Mouse (Mus musculus): Measurements from ENCODE around the gene Tmem205. TPM values are rescaled to one million over a fixed set of nuclear protein-coding genes. Genes with fewer than 3 reads are reported as not detected.

Gene Tmem205
- 37.0 and 37.5 TPM in 2 replicates for polyA plus RNA-seq (2016; fragmentation: Nextera tagmentation; extraction: Ambion mirVana)

DNA sequence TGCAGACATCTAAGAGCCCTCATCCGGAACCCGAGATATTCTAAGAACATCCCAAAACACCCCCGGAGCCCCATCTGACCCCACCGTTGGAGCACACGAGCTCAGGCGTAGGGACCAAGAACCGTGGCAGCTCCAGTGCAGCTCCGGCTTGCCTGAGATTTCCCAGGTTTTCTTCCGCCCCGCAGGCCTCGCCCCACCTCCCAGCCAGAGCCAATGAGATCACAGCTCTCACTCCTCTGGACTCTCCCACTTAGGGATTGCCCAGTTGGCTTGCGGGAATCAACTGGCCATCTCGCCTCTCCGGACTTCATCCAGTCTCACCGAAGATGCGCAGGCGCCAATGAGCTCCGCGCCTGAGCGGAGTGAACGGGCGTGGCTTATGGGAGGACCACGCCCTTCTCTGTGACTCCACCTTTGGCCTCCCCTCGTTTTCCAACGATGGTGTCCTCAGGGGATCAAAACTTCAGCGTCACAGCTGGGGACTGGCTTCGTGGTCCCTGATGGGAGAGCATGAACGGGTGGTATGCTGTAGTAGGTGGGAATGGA lies at the start of gene Tmem205, which contains the start of gene Ccdc159:
Gene Tmem205 (minus strand): TSS at position 349 of the 546 bp plus-strand sequence.
Gene Ccdc159 (plus strand): TSS at position 264 of the 546 bp plus-strand sequence.
- H3K9me3 ChIP-seq (replicated peaks), result no peaks in the 10 kb centered on the region
- peak; percentile 98 for ATAC-seq (ENCODE audit: low FRiP score)
- H3K27me3 ChIP-seq, result no peaks in the 10 kb centered on the region
- peak within 1 kb of the TSS; percentile 62 for H3K4me2 ChIP-seq (replicated peaks)
- H3K4me3 ChIP-seq, result peak within 1 kb of the TSS; percentile 53
- WGBS, result under 1% methylated on average over 28 of the region's 28 CpGs
- peak within 1 kb of the TSS; percentile 72 for H3K27ac ChIP-seq
- 0 out of 2 replicates have a peak, but pooled peaks cover 3% of the 10 kb centered on the region for H3K36me3 ChIP-seq
- peaks cover 11% of the 10 kb centered on the region for H3K4me1 ChIP-seq
- peak within 1 kb of the TSS; percentile 69 for H3K9ac ChIP-seq

DNA sequence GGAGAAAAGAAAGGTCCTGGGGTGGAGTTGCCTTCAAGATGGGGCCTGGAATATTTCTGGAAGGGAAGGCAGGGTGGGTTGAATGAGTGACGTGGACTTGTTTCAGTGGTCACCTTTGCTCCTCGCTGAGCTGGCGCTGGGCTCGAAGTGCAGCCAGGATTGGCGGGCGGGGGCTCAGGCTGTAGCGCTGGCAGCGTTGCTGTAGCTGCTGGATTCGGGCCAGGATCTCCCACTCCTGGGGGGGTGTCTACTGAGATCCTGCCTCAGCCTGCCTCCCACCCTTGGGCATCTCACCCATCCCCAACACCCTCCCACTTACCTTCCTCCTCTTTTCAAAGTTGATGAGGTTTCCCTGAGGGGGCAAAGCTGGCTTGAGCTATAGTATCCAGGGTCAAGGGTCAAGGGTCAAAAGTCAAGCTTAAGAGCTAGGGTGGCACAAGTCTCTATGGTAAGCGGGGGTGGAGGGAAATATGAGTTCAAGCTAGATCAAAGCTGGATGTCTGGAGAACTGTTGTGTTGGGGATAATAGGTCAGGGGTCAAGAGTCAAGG lies 49.3 kb upstream of the Tmem205 start:
- no peaks in the 10 kb centered on the region for H3K27me3 ChIP-seq
- no peaks in the 10 kb centered on the region for H3K9me3 ChIP-seq (replicated peaks)
- no peak overlapping the region for H3K27ac ChIP-seq
- no peak overlapping the region for H3K4me2 ChIP-seq (replicated peaks)
- no peak overlapping the region for H3K9ac ChIP-seq
- no peaks in the 10 kb centered on the region for H3K36me3 ChIP-seq
- no peak overlapping the region for H3K4me3 ChIP-seq
- WGBS, result 86% methylated on average over 10 of the region's 10 CpGs
- H3K4me1 ChIP-seq, result no peaks in the 10 kb centered on the region
- no peak for ATAC-seq (ENCODE audit: low FRiP score)

DNA sequence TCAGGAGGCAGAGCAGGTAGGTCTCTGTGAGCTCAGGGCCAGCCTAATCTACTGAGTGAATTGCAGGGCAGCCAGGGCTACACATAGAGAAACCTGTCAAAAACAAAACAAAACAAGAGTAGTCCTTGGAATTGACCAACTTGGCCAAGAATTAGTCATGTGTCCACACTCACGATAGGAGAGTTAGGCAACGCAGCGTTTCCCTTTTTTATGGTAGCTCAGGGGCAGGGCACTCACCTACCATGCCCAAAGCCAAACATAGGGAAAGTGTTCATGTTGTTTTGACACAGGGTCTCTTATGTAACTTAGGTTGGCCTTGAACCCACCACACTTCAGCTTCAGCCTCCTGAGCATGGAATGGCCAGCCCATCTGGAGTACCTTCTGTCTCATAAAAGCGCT lies 41.9 kb upstream of the Tmem205 start:
- Histone ChIP-seq H3K27ac (no peak overlapping the region), H3K27me3 (peaks cover 3% of the 10 kb centered on the region; the same call in 1 of the 2 replicates), H3K9ac (no peak overlapping the region), H3K4me2 (replicated peaks) (no peak overlapping the region), H3K4me1 (no peaks in the 10 kb centered on the region), H3K36me3 (no peaks in the 10 kb centered on the region), H3K9me3 (replicated peaks) (no peaks in the 10 kb centered on the region), H3K4me3 (no peak overlapping the region)
- WGBS, result 97% methylated on average over 4 of the region's 4 CpGs
- ATAC-seq (ENCODE audit: low FRiP score), result no peak

DNA sequence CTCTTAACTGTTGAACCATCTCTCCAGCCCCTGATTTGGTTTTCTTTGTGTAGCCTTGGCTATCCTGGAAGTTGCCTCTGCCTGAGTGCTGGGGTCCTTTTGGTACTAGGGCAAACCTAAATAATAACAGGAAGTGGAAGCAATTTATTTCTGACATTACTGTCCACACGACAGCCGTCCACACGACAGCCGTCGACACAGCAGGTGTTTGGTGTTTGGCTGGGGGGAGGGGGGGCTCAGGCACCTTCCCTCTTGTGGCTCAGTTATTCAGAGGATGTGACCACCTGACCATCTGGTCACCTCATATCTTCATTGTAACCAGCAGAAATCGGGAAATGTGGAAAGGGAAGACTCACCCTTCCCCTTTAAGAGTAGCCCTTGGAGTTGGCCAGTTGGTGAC lies 41.5 kb upstream of the Tmem205 start:
- WGBS, result 75% methylated on average over 6 of the region's 6 CpGs
- ATAC-seq (ENCODE audit: low FRiP score), result no peak

DNA sequence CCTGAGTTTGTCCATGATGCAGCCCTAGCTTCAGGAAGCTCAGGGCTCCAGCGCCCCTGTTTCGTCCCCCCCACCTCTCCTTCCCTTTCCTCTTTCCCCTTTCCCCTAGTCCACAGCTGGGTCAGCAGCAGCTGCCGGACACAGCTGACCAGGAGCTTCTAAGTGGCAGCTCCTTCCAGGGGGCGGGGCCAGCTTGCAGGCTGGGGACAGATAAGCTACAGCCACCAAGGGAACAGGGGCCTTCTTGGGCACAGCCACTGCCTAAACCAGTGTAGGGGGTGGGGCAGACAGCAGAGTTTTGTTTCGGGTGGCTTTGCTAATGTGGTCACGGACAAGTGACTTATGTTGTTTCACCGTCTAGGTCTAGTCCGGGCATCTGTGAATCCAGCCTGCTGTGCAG lies 36.1 kb upstream of the Tmem205 start, which contains the start of gene Epor:
Gene Epor (minus strand): TSS at position 90 of the 400 bp plus-strand sequence.
- H3K36me3 ChIP-seq, result no peaks in the 10 kb centered on the region
- 26% methylated on average over 8 of the region's 8 CpGs for WGBS
- H3K4me2 ChIP-seq (replicated peaks), result peak within 1 kb of the TSS; percentile 59
- H3K4me3 ChIP-seq, result peak within 1 kb of the TSS; percentile 37
- peaks cover 57% of the 10 kb centered on the region for H3K27me3 ChIP-seq
- no peaks in the 10 kb centered on the region for H3K9me3 ChIP-seq (replicated peaks)
- ATAC-seq (ENCODE audit: low FRiP score), result 0 out of 2 replicates have a peak, but pooled peaks have one; percentile 18
- no peak within 1 kb of the TSS for H3K27ac ChIP-seq
- peaks cover 24% of the 10 kb centered on the region for H3K4me1 ChIP-seq
- H3K9ac ChIP-seq, result peak within 1 kb of the TSS; percentile 39

More for the DNA sequence above, 41.5 kb upstream of the Tmem205 start:
- Histone ChIP-seq H3K27ac (no peak overlapping the region), H3K4me3 (no peak overlapping the region), H3K4me2 (replicated peaks) (no peak overlapping the region), H3K36me3 (no peaks in the 10 kb centered on the region), H3K9ac (no peak overlapping the region), H3K27me3 (peaks cover 7% of the 10 kb centered on the region; the same call in 1 of the 2 replicates), H3K9me3 (replicated peaks) (no peaks in the 10 kb centered on the region), H3K4me1 (no peaks in the 10 kb centered on the region)

DNA sequence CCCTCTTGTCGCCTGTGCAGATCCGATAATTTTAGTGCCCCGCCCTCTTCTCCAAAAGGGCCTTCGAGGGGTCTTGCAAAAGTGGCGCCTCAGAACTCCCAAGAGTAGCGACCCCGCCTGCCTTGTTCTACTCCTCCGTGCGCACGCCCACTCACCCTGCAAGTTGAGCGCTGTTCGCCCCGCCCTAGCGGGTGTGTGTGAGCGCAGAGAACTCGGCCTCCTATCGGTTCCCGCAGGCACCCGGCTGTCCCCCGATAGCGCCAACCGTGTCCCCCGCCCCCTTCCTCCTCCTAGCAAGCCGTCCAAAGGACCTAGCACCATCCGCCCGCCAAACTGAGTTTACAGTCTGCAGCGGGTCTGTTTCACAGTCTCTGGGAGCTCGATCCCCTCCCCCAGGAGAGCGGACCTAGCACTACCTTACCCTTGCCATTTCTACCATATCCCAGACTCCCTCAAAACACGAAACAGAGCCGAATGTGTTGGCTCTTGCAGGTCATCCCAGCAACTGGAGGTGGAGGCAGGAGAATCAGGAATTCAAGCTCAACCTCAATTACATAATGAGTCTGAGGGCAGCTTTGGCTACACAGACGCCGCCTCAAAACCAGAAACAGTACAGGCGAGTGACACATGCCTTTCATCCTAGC lies 35.2 kb upstream of the Tmem205 start:
- no peaks in the 10 kb centered on the region for H3K9me3 ChIP-seq (replicated peaks)
- no peak overlapping the region for H3K27ac ChIP-seq
- peak overlapping the region; percentile 59 for H3K4me2 ChIP-seq (replicated peaks)
- peak overlapping the region; percentile 37 for H3K4me3 ChIP-seq
- no peaks in the 10 kb centered on the region for H3K36me3 ChIP-seq
- H3K4me1 ChIP-seq, result peaks cover 24% of the 10 kb centered on the region
- H3K27me3 ChIP-seq, result peaks cover 55% of the 10 kb centered on the region
- H3K9ac ChIP-seq, result peak overlapping the region; percentile 39
- WGBS, result 4% methylated on average over 34 of the region's 34 CpGs
- peak; percentile 70 for ATAC-seq (ENCODE audit: low FRiP score)

DNA sequence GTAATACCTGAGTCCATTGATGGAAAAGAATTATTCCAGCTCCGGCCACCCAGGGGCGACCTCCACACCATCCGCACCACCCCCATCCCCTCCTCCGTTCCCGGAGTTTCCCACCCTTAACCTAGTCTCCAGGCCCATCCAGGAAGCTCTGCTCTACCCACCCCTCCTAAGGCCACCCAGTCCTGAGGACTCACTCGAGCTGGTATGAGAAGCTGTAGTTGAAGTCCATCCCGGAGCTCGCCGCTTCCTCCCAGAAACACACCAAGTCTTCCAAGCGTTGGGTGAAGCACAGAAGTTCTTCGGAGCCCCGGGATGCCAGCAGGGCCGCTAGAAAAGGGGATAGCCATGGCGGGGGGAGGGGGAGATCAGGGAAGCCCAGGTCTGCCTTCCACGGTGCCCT lies 34.7 kb upstream of the Tmem205 start:
- Histone ChIP-seq H3K4me3 (peak overlapping the region; percentile 37), H3K4me1 (peaks cover 24% of the 10 kb centered on the region), H3K36me3 (no peaks in the 10 kb centered on the region), H3K27me3 (peaks cover 55% of the 10 kb centered on the region), H3K4me2 (replicated peaks) (peak overlapping the region; percentile 59), H3K9me3 (replicated peaks) (no peaks in the 10 kb centered on the region), H3K9ac (peak overlapping the region; percentile 39; the same call in 1 of the 2 replicates), H3K27ac (no peak overlapping the region)
- ATAC-seq (ENCODE audit: low FRiP score), result no peak
- WGBS, result 0% methylated on average over 15 of the region's 15 CpGs

DNA sequence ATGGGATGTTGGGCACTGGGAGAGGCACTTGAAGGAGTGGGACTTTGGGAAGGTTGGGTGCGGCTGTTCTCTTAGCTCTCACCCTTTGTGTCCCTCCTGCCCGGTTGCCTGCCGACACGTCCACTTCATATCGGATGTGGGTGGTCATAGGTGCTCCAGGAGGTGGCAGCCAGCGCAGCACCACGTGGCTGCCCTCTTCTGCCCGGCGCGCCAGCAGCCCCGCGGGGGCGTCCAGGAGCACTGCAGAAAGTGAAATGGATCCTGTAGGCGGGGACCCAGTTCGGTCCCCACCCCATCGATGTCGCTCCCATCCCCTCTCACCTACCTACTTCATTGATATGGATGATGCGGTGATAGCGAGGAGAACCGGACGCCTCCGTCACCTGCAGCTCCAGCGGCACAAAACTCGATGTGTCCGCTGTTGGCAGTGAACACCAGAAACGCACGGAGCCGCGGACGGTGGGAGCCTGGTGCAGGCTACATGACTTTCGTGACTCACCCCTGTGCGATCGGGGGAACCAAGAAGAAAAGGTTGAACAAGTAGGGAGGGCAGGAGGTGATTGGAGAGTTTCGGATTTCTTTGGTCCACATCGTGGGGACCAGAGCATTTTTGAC lies 34.1 kb upstream of the Tmem205 start:
- no peak for ATAC-seq (ENCODE audit: low FRiP score)
- peaks cover 27% of the 10 kb centered on the region for H3K4me1 ChIP-seq
- peak overlapping the region; percentile 37 for H3K4me3 ChIP-seq
- peaks cover 55% of the 10 kb centered on the region for H3K27me3 ChIP-seq
- H3K36me3 ChIP-seq, result no peaks in the 10 kb centered on the region
- WGBS, result 2% methylated on average over 35 of the region's 35 CpGs
- H3K27ac ChIP-seq, result no peak overlapping the region
- H3K9ac ChIP-seq, result 0 out of 2 replicates have a peak overlapping the region, but pooled peaks have one; percentile 35
- H3K9me3 ChIP-seq (replicated peaks), result no peaks in the 10 kb centered on the region
- peak overlapping the region; percentile 59 for H3K4me2 ChIP-seq (replicated peaks)

DNA sequence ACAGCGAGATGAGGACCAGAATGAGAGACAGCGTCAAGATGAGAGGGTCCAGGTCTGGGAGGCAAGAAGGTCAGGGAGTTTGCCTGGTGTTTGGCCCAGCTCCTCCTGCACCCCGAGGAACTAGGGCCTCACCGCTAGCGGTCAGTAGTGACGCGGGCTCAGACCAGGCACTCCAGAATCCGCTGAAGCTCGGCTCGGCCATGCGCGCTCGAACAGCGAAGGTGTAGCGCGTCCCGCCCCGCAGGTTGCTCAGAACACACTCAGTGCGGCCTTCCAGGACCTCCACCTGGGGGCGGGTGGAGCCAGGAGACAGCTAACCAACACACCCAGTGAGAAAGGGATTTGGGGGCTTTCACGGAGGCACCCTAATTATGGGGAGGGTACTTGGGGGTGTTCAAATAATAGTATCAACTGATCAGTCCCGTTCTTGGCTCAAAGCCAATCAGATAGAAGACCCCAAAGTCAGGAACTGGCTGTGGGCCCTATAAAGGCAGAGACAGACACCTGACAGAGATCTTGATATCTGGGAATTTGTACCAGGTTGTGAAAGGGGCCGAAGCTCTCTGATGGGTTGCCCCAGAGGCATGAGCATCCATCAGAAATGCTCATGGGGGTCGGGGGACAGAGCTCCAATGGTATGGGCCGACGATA lies 33.3 kb upstream of the Tmem205 start:
- H3K27ac ChIP-seq, result no peak overlapping the region
- 0 out of 2 replicates have a peak overlapping the region, but pooled peaks have one; percentile 5 for H3K4me3 ChIP-seq
- H3K4me2 ChIP-seq (replicated peaks), result 0 out of 2 replicates have a peak overlapping the region, but pooled peaks have one; percentile 59
- H3K4me1 ChIP-seq, result peaks cover 30% of the 10 kb centered on the region
- 9% methylated on average over 26 of the region's 26 CpGs for WGBS
- no peaks in the 10 kb centered on the region for H3K36me3 ChIP-seq
- no peak overlapping the region for H3K9ac ChIP-seq
- peaks cover 55% of the 10 kb centered on the region for H3K27me3 ChIP-seq
- H3K9me3 ChIP-seq (replicated peaks), result no peaks in the 10 kb centered on the region
- no peak for ATAC-seq (ENCODE audit: low FRiP score)

DNA sequence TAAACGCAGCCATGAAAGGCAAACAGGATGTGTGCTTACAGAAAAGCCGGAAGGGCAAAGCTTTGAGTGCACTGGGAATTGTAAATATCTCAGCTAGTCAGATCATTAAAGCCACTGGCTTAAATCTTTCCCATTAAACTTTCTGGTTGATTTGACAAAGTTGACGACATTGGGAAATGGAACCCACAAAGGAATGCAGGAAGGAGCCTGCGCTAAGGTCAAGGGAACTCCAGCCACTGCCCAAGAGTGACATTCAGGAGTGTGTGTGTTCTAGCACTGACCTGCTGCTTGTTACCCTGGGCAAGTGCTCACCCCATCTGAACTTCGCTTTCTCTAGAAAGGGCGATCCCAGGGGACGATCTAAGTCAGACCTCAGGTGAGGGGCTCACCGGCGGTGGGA lies 32.8 kb upstream of the Tmem205 start:
- Histone ChIP-seq H3K27ac (no peak overlapping the region), H3K4me2 (replicated peaks) (no peak overlapping the region), H3K4me3 (no peak overlapping the region), H3K9me3 (replicated peaks) (no peaks in the 10 kb centered on the region), H3K27me3 (peaks cover 55% of the 10 kb centered on the region), H3K36me3 (no peaks in the 10 kb centered on the region), H3K9ac (no peak overlapping the region), H3K4me1 (peaks cover 30% of the 10 kb centered on the region)
- WGBS, result 52% methylated on average over 9 of the region's 9 CpGs
- ATAC-seq (ENCODE audit: low FRiP score), result no peak

DNA sequence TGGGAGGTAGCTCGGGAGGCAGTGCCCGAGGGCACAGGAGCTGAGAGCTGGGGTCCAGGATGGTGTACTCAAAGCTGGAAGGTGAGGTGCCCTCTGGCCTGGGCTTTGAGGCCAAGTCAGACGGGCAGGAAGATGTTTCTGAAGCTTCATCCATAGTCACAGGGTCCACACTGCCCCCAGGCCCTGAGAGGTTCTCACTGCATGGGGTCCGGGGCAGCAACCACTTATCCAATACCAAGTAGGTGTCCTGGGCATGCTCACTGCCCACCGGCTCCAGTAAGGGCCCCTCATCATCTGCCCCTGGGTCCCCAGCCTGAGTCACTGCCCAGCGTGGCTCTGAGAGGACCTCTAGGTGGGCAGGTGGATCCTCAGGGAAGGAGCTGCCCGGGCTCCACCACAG lies 31.9 kb upstream of the Tmem205 start:
- no peak overlapping the region for H3K4me3 ChIP-seq
- H3K27me3 ChIP-seq, result peaks cover 54% of the 10 kb centered on the region
- H3K4me1 ChIP-seq, result peaks cover 33% of the 10 kb centered on the region
- no peaks in the 10 kb centered on the region for H3K9me3 ChIP-seq (replicated peaks)
- no peaks in the 10 kb centered on the region for H3K36me3 ChIP-seq
- ATAC-seq (ENCODE audit: low FRiP score), result no peak
- H3K27ac ChIP-seq, result no peak overlapping the region
- H3K9ac ChIP-seq, result no peak overlapping the region
- 95% methylated on average over 7 of the region's 7 CpGs for WGBS
- H3K4me2 ChIP-seq (replicated peaks), result no peak overlapping the region

DNA sequence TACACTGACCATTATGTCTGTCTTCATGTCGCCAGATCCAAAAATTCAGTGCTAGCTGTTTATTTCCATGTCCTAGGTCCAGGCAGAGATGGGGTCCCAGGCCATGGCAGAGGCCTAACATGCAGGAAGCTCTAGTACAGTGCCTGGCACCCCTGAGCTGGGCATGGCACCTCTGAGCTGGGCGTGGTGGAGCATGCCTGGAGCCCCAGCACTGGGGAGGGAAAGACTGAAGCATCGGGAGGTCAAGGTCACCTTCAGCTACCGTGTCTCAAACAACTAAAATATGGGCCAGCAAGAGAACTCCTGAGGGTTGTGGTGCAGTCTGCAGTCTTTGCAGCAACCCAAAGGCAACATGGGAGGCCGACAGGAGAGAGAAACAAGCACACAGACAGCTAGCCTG lies 31.0 kb upstream of the Tmem205 start:
- Histone ChIP-seq H3K27ac (no peak overlapping the region), H3K36me3 (no peaks in the 10 kb centered on the region), H3K4me1 (peaks cover 35% of the 10 kb centered on the region), H3K27me3 (peaks cover 46% of the 10 kb centered on the region), H3K9ac (no peak overlapping the region), H3K4me3 (no peak overlapping the region), H3K9me3 (replicated peaks) (no peaks in the 10 kb centered on the region), H3K4me2 (replicated peaks) (no peak overlapping the region)
- no peak for ATAC-seq (ENCODE audit: low FRiP score)
- 80% methylated on average over 5 of the region's 5 CpGs for WGBS

Measured in hindbrain, embryonic 12.5 days (tissue).